ENCODE assay signal across 8 mouse cellular contexts in genomic region chr19:45658556-45659268, GRCm38 (mm10). TPM values are rescaled to one million over a fixed set of nuclear protein-coding genes. Genes with fewer than 3 reads are reported as not detected.
DNase-seq lines count a peak whose midpoint lies in the region; ATAC-seq and TF ChIP-seq lines count a peak whose summit lies in the region.

No protein-coding gene starts in this region.

- H3K27ac ChIP-seq in hindbrain, embryonic 15.5 days (replicated peaks) = no peak overlapping the region
- H3K27ac ChIP-seq in midbrain, embryonic 16.5 days (ENCODE audit: low read length) = peak overlapping the region; percentile 96; the same call in 1 of the 2 replicates

- no peak for TF ChIP-seq POLR2A in lung, adult 2 months (IDR thresholded peaks at IDR 0.05; ENCODE audit: borderline replicate concordance, extremely low read depth, low read depth, low read length)

- no peak for TF ChIP-seq CTCF in lung, adult 2 months (IDR thresholded peaks at IDR 0.05; ENCODE audit: insufficient read depth, low read length)

- H3K4me3 ChIP-seq in lung, adult 2 months (replicated peaks; ENCODE audit: extremely low read depth, low read depth, low read length) = peak overlapping the region; percentile 93
- H3K4me3 ChIP-seq in hindbrain, embryonic 15.5 days = peak overlapping the region; percentile 84
- H3K4me3 ChIP-seq in midbrain, embryonic 16.5 days (ENCODE audit: low read depth, low read length) = peak overlapping the region; percentile 97

- H3K9me3 ChIP-seq in hindbrain, embryonic 15.5 days = no peaks in the 10 kb centered on the region
- no peaks in the 10 kb centered on the region for H3K9me3 ChIP-seq in midbrain, embryonic 16.5 days (replicated peaks; ENCODE audit: control insufficient read depth, low read length, poor library complexity, severe bottlenecking)

- peaks cover 15% of the 10 kb centered on the region for H3K4me1 ChIP-seq in lung, adult 2 months (ENCODE audit: control insufficient read depth, insufficient read depth, low read length)
- peaks cover 42% of the 10 kb centered on the region for H3K4me1 ChIP-seq in hindbrain, embryonic 15.5 days (replicated peaks)
- H3K4me1 ChIP-seq in midbrain, embryonic 16.5 days (ENCODE audit: control insufficient read depth, insufficient read depth, low read length) = peaks cover 26% of the 10 kb centered on the region

- 57% methylated on average over 10 of the region's 10 CpGs for WGBS in lung, adult 2 months
- WGBS in hindbrain, embryonic 15.5 days = 66% methylated on average over 10 of the region's 10 CpGs
- 52% methylated on average over 10 of the region's 10 CpGs for WGBS in midbrain, embryonic 16.5 days

- H3K27me3 ChIP-seq in hindbrain, embryonic 15.5 days = 0 out of 2 replicates have a peak, but pooled peaks cover 2% of the 10 kb centered on the region
- H3K27me3 ChIP-seq in midbrain, embryonic 16.5 days (ENCODE audit: control insufficient read depth, insufficient read depth, low read depth, low read length) = no peaks in the 10 kb centered on the region

- peak overlapping the region; percentile 96 for H3K9ac ChIP-seq in hindbrain, embryonic 15.5 days
- H3K9ac ChIP-seq in midbrain, embryonic 16.5 days (ENCODE audit: low read depth, low read length) = peak overlapping the region; percentile 100

- H3K36me3 ChIP-seq in hindbrain, embryonic 15.5 days = no peaks in the 10 kb centered on the region
- no peaks in the 10 kb centered on the region for H3K36me3 ChIP-seq in midbrain, embryonic 16.5 days (ENCODE audit: control insufficient read depth, insufficient read depth, low read length)

- H3K4me2 ChIP-seq in hindbrain, embryonic 15.5 days = peak overlapping the region; percentile 84
- peak overlapping the region; percentile 91 for H3K4me2 ChIP-seq in midbrain, embryonic 16.5 days (ENCODE audit: low read length)

- ATAC-seq in hindbrain, embryonic 15.5 days (ENCODE audit: low FRiP score, low read depth) = no peak
- no peak for ATAC-seq in midbrain, embryonic 16.5 days
- ATAC-seq in monocyte, adult 5-6 weeks (replicated peaks; ENCODE audit: insufficient number of reproducible peaks, low FRiP score, low TSS enrichment, poor library complexity, severe bottlenecking) = no peak

- DNase-seq in lung, adult 2 months = no peak
- DNase-seq in lung, postnatal 14 days = no peak
- peak; percentile 34 for DNase-seq in c-Kit-positive CD71-positive TER-119-negative erythroid progenitor cells, embryonic 14.5 days (ENCODE audit: low read depth)
- DNase-seq in gastrocnemius, adult 18-20 months (ENCODE audit: low spot score) = no peak
- no peak for DNase-seq in gastrocnemius, postnatal 4 days (ENCODE audit: low spot score in 2 of 2)

RNA-seq across cellular contexts. Expression of gene Fbxw4, which starts 1.4 kb away (rescaled TPM):
- 95.0 and 99.6 TPM in 2 replicates for polyA plus RNA-seq in lung, adult 2 months (2012; rRNA removed)
- polyA plus RNA-seq in hindbrain, embryonic 15.5 days (2015; fragmentation: Nextera tagmentation; extraction: Ambion mirVana) = 5.8 and 9.2 TPM in 2 replicates
- 4.2 and 5.6 TPM in 2 replicates for polyA plus RNA-seq in midbrain, embryonic 16.5 days (2015; fragmentation: Nextera tagmentation; extraction: Ambion mirVana)
- total RNA-seq in monocyte, adult 5-6 weeks (2017) = 14.7 to 30.1 TPM (median 15.2 TPM) in 3 replicates
- 10 to 100 TPM; 29.5 to 33.3 TPM for total RNA-seq in gastrocnemius, adult 18-20 months (2021)
- total RNA-seq in gastrocnemius, postnatal 4 days (2021) = 10 to 100 TPM; 27.0 to 29.8 TPM
